Mouse (Mus musculus): ENCODE data around the gene Tmem156. TPM values are rescaled to one million over a fixed set of nuclear protein-coding genes. Genes with fewer than 3 reads are reported as not detected.

Gene Tmem156
- polyA plus RNA-seq, 1 experiment from 2014 or later: 0.22 TPM

- peaks cover 6% of the 10 kb centered on the region; the same call in 1 of the 2 replicates for H3K4me1 ChIP-seq (replicated peaks; ENCODE audit: control insufficient read depth, insufficient read depth, low read length)
- no peaks in the 10 kb centered on the region for H3K9me3 ChIP-seq (ENCODE audit: control insufficient read depth, low read length)
- ATAC-seq: no peak
- H3K27me3 ChIP-seq (replicated peaks; ENCODE audit: control insufficient read depth, insufficient read depth, low read length): no peaks in the 10 kb centered on the region
- no peak overlapping the region for H3K4me3 ChIP-seq (replicated peaks; ENCODE audit: low read length)
- WGBS: 88% methylated on average over 6 of the region's 6 CpGs
- H3K4me2 ChIP-seq (ENCODE audit: low read length): no peak overlapping the region
- no peak overlapping the region for H3K9ac ChIP-seq (replicated peaks; ENCODE audit: low read depth, low read length)
- no peak overlapping the region for H3K27ac ChIP-seq (ENCODE audit: low read length)
- no peaks in the 10 kb centered on the region for H3K36me3 ChIP-seq (ENCODE audit: control insufficient read depth, insufficient read depth)
Observed at GRCm38 (mm10) chr5:65101621-65102020, 9.7 kb upstream of the Tmem156 start.

- Histone ChIP-seq H3K9me3 (ENCODE audit: control insufficient read depth, low read length) (no peaks in the 10 kb centered on the region), H3K36me3 (ENCODE audit: control insufficient read depth, insufficient read depth) (no peaks in the 10 kb centered on the region), H3K27ac (ENCODE audit: low read length) (no peak overlapping the region), H3K9ac (replicated peaks; ENCODE audit: low read depth, low read length) (no peak overlapping the region), H3K4me3 (replicated peaks; ENCODE audit: low read length) (no peak overlapping the region), H3K4me1 (replicated peaks; ENCODE audit: control insufficient read depth, insufficient read depth, low read length) (peaks cover 6% of the 10 kb centered on the region; the same call in 1 of the 2 replicates), H3K27me3 (replicated peaks; ENCODE audit: control insufficient read depth, insufficient read depth, low read length) (no peaks in the 10 kb centered on the region), H3K4me2 (ENCODE audit: low read length) (no peak overlapping the region)
- 84% methylated on average over 5 of the region's 5 CpGs for WGBS
- ATAC-seq: no peak
Observed at GRCm38 (mm10) chr5:65101209-65101608, 9.3 kb upstream of the Tmem156 start.

- Histone ChIP-seq H3K9me3 (ENCODE audit: control insufficient read depth, low read length) (no peaks in the 10 kb centered on the region), H3K27ac (ENCODE audit: low read length) (no peak overlapping the region), H3K9ac (replicated peaks; ENCODE audit: low read depth, low read length) (no peak overlapping the region), H3K4me2 (ENCODE audit: low read length) (no peak overlapping the region), H3K27me3 (replicated peaks; ENCODE audit: control insufficient read depth, insufficient read depth, low read length) (no peaks in the 10 kb centered on the region), H3K4me3 (replicated peaks; ENCODE audit: low read length) (no peak overlapping the region), H3K4me1 (replicated peaks; ENCODE audit: control insufficient read depth, insufficient read depth, low read length) (peaks cover 6% of the 10 kb centered on the region; the same call in 1 of the 2 replicates), H3K36me3 (ENCODE audit: control insufficient read depth, insufficient read depth) (no peaks in the 10 kb centered on the region)
- WGBS: 11% methylated on average over 11 of the region's 11 CpGs
- ATAC-seq: no peak
Observed at GRCm38 (mm10) chr5:65100002-65100401, 8.1 kb upstream of the Tmem156 start.

- Histone ChIP-seq H3K9me3 (ENCODE audit: control insufficient read depth, low read length) (no peaks in the 10 kb centered on the region), H3K4me1 (replicated peaks; ENCODE audit: control insufficient read depth, insufficient read depth, low read length) (peaks cover 4% of the 10 kb centered on the region; the same call in 1 of the 2 replicates), H3K27ac (ENCODE audit: low read length) (no peak overlapping the region), H3K9ac (replicated peaks; ENCODE audit: low read depth, low read length) (no peak overlapping the region), H3K4me3 (replicated peaks; ENCODE audit: low read length) (no peak overlapping the region), H3K4me2 (ENCODE audit: low read length) (no peak overlapping the region), H3K36me3 (ENCODE audit: control insufficient read depth, insufficient read depth) (no peaks in the 10 kb centered on the region), H3K27me3 (replicated peaks; ENCODE audit: control insufficient read depth, insufficient read depth, low read length) (no peaks in the 10 kb centered on the region)
- no peak for ATAC-seq
- WGBS: 90% methylated on average over 5 of the region's 5 CpGs
Observed at GRCm38 (mm10) chr5:65097457-65097856, 5.5 kb upstream of the Tmem156 start.

- H3K36me3 ChIP-seq (ENCODE audit: control insufficient read depth, insufficient read depth): no peaks in the 10 kb centered on the region
- no peak overlapping the region for H3K27ac ChIP-seq (ENCODE audit: low read length)
- 87% methylated on average over 3 of the region's 3 CpGs for WGBS
- H3K4me1 ChIP-seq (replicated peaks; ENCODE audit: control insufficient read depth, insufficient read depth, low read length): peaks cover 3% of the 10 kb centered on the region; the same call in 1 of the 2 replicates
- H3K4me3 ChIP-seq (replicated peaks; ENCODE audit: low read length): no peak overlapping the region
- no peak for ATAC-seq
- H3K27me3 ChIP-seq (replicated peaks; ENCODE audit: control insufficient read depth, insufficient read depth, low read length): no peaks in the 10 kb centered on the region
- no peak overlapping the region for H3K9ac ChIP-seq (replicated peaks; ENCODE audit: low read depth, low read length)
- H3K9me3 ChIP-seq (ENCODE audit: control insufficient read depth, low read length): no peaks in the 10 kb centered on the region
- H3K4me2 ChIP-seq (ENCODE audit: low read length): no peak overlapping the region
Observed at GRCm38 (mm10) chr5:65096805-65097204, 4.9 kb upstream of the Tmem156 start.

- H3K27me3 ChIP-seq (replicated peaks; ENCODE audit: control insufficient read depth, insufficient read depth, low read length): no peaks in the 10 kb centered on the region
- H3K9me3 ChIP-seq (ENCODE audit: control insufficient read depth, low read length): no peaks in the 10 kb centered on the region
- H3K36me3 ChIP-seq (ENCODE audit: control insufficient read depth, insufficient read depth): no peaks in the 10 kb centered on the region
- no peak for ATAC-seq
- peaks cover 3% of the 10 kb centered on the region; the same call in 1 of the 2 replicates for H3K4me1 ChIP-seq (replicated peaks; ENCODE audit: control insufficient read depth, insufficient read depth, low read length)
- no peak overlapping the region for H3K4me2 ChIP-seq (ENCODE audit: low read length)
- WGBS: 90% methylated on average over 3 of the region's 3 CpGs
- no peak overlapping the region for H3K4me3 ChIP-seq (replicated peaks; ENCODE audit: low read length)
- no peak overlapping the region for H3K9ac ChIP-seq (replicated peaks; ENCODE audit: low read depth, low read length)
- H3K27ac ChIP-seq (ENCODE audit: low read length): no peak overlapping the region
Observed at GRCm38 (mm10) chr5:65096082-65096481, 4.2 kb upstream of the Tmem156 start.

GRCm38 (mm10) chr5:65094902-65095545 lies 3.1 kb upstream of the Tmem156 start:
- Histone ChIP-seq H3K27me3 (replicated peaks; ENCODE audit: control insufficient read depth, insufficient read depth, low read length) (no peaks in the 10 kb centered on the region), H3K9me3 (ENCODE audit: control insufficient read depth, low read length) (no peaks in the 10 kb centered on the region), H3K4me3 (replicated peaks; ENCODE audit: low read length) (no peak overlapping the region), H3K36me3 (ENCODE audit: control insufficient read depth, insufficient read depth) (no peaks in the 10 kb centered on the region), H3K27ac (ENCODE audit: low read length) (no peak overlapping the region), H3K4me1 (replicated peaks; ENCODE audit: control insufficient read depth, insufficient read depth, low read length) (peaks cover 2% of the 10 kb centered on the region; the same call in 1 of the 2 replicates), H3K4me2 (ENCODE audit: low read length) (no peak overlapping the region), H3K9ac (replicated peaks; ENCODE audit: low read depth, low read length) (no peak overlapping the region)
- no peak for ATAC-seq
- 83% methylated on average over 7 of the region's 7 CpGs for WGBS

- Histone ChIP-seq H3K9me3 (ENCODE audit: control insufficient read depth, low read length) (no peaks in the 10 kb centered on the region), H3K36me3 (ENCODE audit: control insufficient read depth, insufficient read depth) (no peaks in the 10 kb centered on the region), H3K27ac (ENCODE audit: low read length) (no peak overlapping the region), H3K4me3 (replicated peaks; ENCODE audit: low read length) (no peak overlapping the region), H3K27me3 (replicated peaks; ENCODE audit: control insufficient read depth, insufficient read depth, low read length) (no peaks in the 10 kb centered on the region), H3K4me2 (ENCODE audit: low read length) (no peak overlapping the region), H3K4me1 (replicated peaks; ENCODE audit: control insufficient read depth, insufficient read depth, low read length) (no peaks in the 10 kb centered on the region), H3K9ac (replicated peaks; ENCODE audit: low read depth, low read length) (no peak overlapping the region)
- ATAC-seq: no peak
Observed at GRCm38 (mm10) chr5:65093769-65094168, 1.8 kb upstream of the Tmem156 start.

GRCm38 (mm10) chr5:65091184-65091858 lies 611 bp downstream of the Tmem156 start:
- Histone ChIP-seq H3K4me3 (replicated peaks; ENCODE audit: low read length) (no peak overlapping the region), H3K9ac (replicated peaks; ENCODE audit: low read depth, low read length) (no peak overlapping the region), H3K4me1 (replicated peaks; ENCODE audit: control insufficient read depth, insufficient read depth, low read length) (no peaks in the 10 kb centered on the region), H3K4me2 (ENCODE audit: low read length) (no peak overlapping the region), H3K27ac (ENCODE audit: low read length) (no peak overlapping the region), H3K36me3 (ENCODE audit: control insufficient read depth, insufficient read depth) (no peaks in the 10 kb centered on the region), H3K27me3 (replicated peaks; ENCODE audit: control insufficient read depth, insufficient read depth, low read length) (no peaks in the 10 kb centered on the region), H3K9me3 (ENCODE audit: control insufficient read depth, low read length) (no peaks in the 10 kb centered on the region)
- WGBS: 80% methylated on average over 11 of the region's 11 CpGs
- ATAC-seq: no peak
